Mouse (Mus musculus): Measurements from ENCODE around the gene Asb10.

GRCm38 (mm10) chr5:24512271-24512670 lies 28.5 kb downstream of the Asb10 start:
- TF ChIP-seq CTCF (IDR thresholded peaks at IDR 0.05; ENCODE audit: control insufficient read depth, insufficient read depth, low read length) (no peak), POLR2A (IDR thresholded peaks at IDR 0.05; ENCODE audit: borderline replicate concordance, control insufficient read depth, low read depth, low read length) (no peak)
